Mouse (Mus musculus) hindbrain, embryonic 11.5 days (tissue): ENCODE measurements at regions not wholly inside any gene's neighbourhood (a gene's known extent, or its start where the extent isn't known, plus 50 kb on each side); places are given as distances from the start of the nearest gene placed in this dataset.

ENCODE experiments used
- ATAC-seq: fragments of 200-750 bp; cut with Nextera tagmentation; 2 replicates; pipeline ENCODE4 v1.8.0; 2017; ENCODE audit warnings: mild to moderate bottlenecking, moderate TSS enrichment, moderate library complexity; ENCODE audit not compliant: low FRiP score
- DNase-seq: peaks from one replicate; pipeline ENCODE4 v3.0.0-alpha.2; 2015; ENCODE audit warnings: low spot score
- H3K27ac ChIP-seq: fragments of 300-500 bp; sonication (generic); 2 replicates; pipeline ENCODE4 v1.5.1; 2014; ENCODE audit warnings: mild to moderate bottlenecking, low read depth, low read length
- H3K27me3 ChIP-seq: fragments of 300-500 bp; sonication (generic); 2 replicates; pipeline ENCODE4 v1.6.1; 2014; ENCODE audit warnings: mild to moderate bottlenecking, low read length, moderate library complexity, mixed read lengths; ENCODE audit not compliant: control insufficient read depth, insufficient read depth
- H3K36me3 ChIP-seq: fragments of 300-500 bp; sonication (generic); 2 replicates; pipeline ENCODE4 v1.6.1; 2014; ENCODE audit warnings: mild to moderate bottlenecking, low read length, moderate library complexity, mixed read lengths; ENCODE audit not compliant: control insufficient read depth, insufficient read depth
- H3K4me1 ChIP-seq: fragments of 300-500 bp; sonication (generic); replicated peaks from 2 replicates; pipeline ENCODE4 v1.6.1; 2014; ENCODE audit warnings: low read length, mixed read lengths; ENCODE audit not compliant: control insufficient read depth, insufficient read depth
- H3K4me2 ChIP-seq: fragments of 300-500 bp; sonication (generic); replicated peaks from 2 replicates; pipeline ENCODE4 v1.6.1; 2014; ENCODE audit warnings: mild to moderate bottlenecking, low read depth, low read length
- H3K4me3 ChIP-seq: fragments of 300-500 bp; sonication (generic); 2 replicates; pipeline ENCODE4 v1.5.1; 2014; ENCODE audit warnings: low read depth, low read length
- H3K9ac ChIP-seq: fragments of 300-500 bp; sonication (generic); 2 replicates; pipeline ENCODE4 v1.6.1; 2014; ENCODE audit warnings: low read depth, low read length
- H3K9me3 ChIP-seq: fragments of 300-500 bp; sonication (generic); 2 replicates; pipeline ENCODE4 v1.6.1; 2016; ENCODE audit warnings: low read length; ENCODE audit not compliant: control insufficient read depth
- WGBS: fragments of 180-500 bp; shearing (Covaris S2); extraction: QIAGEN DNeasy Blood & Tissue Kit; methylation state at CpG from one replicate; pipeline ENCODE4 v1.1.7; 2014; 5-methylcytosine and 5-hydroxymethylcytosine counted together

DNA sequence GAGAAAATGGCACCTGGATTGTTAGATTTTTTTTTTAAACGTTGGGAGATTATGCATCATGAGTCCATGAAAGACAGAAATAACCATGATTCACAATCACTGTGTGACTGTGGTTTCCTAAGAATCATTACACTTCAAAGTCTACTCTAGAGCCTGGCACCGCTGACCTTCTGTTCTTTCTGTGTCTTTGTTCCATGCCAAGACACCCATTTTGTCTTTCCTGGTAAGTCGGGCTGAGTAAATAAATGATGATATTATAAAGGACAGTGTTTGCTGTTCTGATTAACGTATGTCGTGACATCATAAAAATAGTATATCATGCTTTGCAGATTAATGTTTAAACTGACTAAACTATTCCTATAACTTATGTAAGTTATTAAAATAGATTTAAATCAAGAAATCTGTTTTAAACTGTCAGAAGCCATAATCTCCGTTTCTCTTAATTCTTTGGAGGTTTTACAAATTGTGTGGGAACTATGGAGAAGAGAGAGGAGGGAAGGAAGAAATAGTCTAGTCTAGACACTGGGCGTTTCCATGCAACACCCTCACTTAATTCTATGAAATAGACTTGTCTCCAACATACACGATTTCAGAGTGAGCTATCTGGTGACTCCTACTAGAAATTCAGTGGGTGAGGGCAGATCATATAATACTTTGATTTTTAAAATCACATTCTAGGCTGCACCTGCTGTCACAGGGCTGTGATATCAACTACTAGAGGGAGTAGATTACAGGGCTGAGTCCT is 388.7 kb downstream of the Klf5 start:
- Histone ChIP-seq H3K4me1 (no peaks in the 10 kb centered on the region), H3K4me2 (no peak overlapping the region), H3K4me3 (no peak overlapping the region), H3K9ac (no peak overlapping the region), H3K9me3 (no peaks in the 10 kb centered on the region), H3K27me3 (no peaks in the 10 kb centered on the region), H3K27ac (no peak overlapping the region), H3K36me3 (no peaks in the 10 kb centered on the region)
- WGBS = 87% methylated on average over 8 of the region's 8 CpGs
- ATAC-seq (no peak), DNase-seq (no peak)

DNA sequence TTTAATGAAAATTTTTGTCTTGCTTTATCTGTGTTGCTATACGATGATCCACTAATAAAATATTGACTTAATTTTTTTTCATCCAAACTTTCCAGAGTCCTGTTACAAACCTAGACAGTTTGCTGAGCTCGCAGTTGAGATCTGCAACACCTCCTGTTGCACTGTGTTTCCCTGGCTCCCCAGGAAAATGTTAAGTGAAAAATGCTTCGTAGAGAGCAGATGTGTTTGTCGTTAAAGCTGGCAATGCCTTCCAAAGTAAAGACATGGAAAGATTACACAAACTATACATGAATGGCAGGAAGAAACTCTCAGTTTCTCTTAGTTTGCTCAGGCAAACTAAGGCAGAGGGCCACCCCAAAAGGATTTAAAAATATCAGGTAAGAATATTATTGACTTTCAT is 389.9 kb downstream of the Klf5 start:
- no peak overlapping the region for H3K9ac ChIP-seq
- no peak for ATAC-seq
- no peak overlapping the region for H3K4me3 ChIP-seq
- no peaks in the 10 kb centered on the region for H3K4me1 ChIP-seq
- WGBS = 92% methylated on average over 4 of the region's 4 CpGs
- H3K4me2 ChIP-seq = no peak overlapping the region
- H3K27ac ChIP-seq = no peak overlapping the region
- no peaks in the 10 kb centered on the region for H3K9me3 ChIP-seq
- H3K36me3 ChIP-seq = no peaks in the 10 kb centered on the region
- DNase-seq = no peak
- H3K27me3 ChIP-seq = no peaks in the 10 kb centered on the region

DNA sequence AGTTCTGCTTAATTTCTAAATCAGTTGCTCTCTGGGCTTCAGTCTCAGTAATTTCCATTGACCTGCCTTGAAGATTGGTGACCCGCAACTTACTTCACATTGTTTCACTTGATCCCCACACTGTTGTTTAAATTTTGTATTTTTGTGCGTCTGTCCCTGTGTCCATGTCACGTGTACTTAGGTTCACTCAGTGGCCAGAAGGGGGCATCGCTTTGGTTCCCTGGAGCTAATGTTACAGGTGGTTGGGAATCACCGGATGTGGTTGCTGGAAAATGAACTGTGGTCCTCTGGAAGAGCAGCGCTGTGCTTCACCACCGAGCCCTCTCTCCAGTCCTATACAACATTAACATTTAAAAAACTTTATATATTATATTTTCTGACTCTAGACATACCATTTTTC is 397.8 kb downstream of the Klf5 start:
- WGBS = 91% methylated on average over 7 of the region's 7 CpGs
- Histone ChIP-seq H3K9ac (no peak overlapping the region), H3K27me3 (no peaks in the 10 kb centered on the region), H3K9me3 (no peaks in the 10 kb centered on the region), H3K27ac (no peak overlapping the region), H3K36me3 (no peaks in the 10 kb centered on the region), H3K4me2 (no peak overlapping the region), H3K4me3 (no peak overlapping the region), H3K4me1 (no peaks in the 10 kb centered on the region)
- DNase-seq = no peak
- ATAC-seq = no peak

DNA sequence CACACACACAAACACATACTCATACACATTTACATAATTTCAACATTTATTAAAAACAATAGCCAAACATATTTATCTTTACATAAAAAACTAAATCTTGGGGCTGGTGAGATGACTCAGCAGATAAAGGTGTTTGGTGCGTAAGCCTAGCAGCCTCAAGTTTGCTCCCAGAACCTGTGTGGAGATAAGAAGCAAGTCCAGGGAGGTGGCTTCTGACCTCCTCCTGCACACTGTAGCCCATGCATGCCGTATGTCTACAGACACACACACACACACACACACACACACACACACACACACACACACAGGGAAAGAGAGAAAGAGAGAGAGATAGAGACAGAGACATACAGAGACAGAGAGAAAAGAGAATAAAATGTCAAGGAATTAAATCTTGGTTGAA is 401.1 kb downstream of the Klf5 start:
- Histone ChIP-seq H3K36me3 (no peaks in the 10 kb centered on the region), H3K4me2 (no peak overlapping the region), H3K4me3 (no peak overlapping the region), H3K27me3 (no peaks in the 10 kb centered on the region), H3K9me3 (no peaks in the 10 kb centered on the region), H3K27ac (no peak overlapping the region), H3K4me1 (no peaks in the 10 kb centered on the region), H3K9ac (no peak overlapping the region)
- WGBS = 75% methylated on average over 2 of the region's 2 CpGs
- no peak for DNase-seq
- ATAC-seq = no peak

DNA sequence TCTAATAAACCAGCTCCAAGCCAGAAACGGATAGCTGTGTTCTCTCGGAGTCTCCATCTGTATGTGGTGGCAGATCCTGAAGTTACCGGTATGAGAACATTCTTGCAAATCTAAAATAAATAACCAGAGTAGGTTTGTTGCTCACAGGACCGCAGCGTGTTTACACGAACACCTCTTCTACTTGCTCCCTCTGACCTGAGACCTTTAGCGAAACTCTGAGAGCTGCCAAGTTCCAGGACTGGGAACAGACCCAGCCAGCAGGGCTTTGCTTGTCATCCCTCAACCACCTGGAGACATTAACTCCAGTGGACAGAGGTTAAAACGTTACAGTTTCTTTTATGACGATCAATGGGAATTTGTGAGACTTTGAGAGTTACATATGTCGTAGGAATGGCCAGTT is 407.5 kb downstream of the Klf5 start:
- WGBS = 85% methylated on average over 10 of the region's 10 CpGs
- DNase-seq = no peak
- Histone ChIP-seq H3K9ac (no peak overlapping the region), H3K36me3 (no peaks in the 10 kb centered on the region), H3K27ac (no peak overlapping the region), H3K4me3 (no peak overlapping the region), H3K27me3 (no peaks in the 10 kb centered on the region), H3K9me3 (no peaks in the 10 kb centered on the region), H3K4me2 (no peak overlapping the region), H3K4me1 (no peaks in the 10 kb centered on the region)
- ATAC-seq = no peak

DNA sequence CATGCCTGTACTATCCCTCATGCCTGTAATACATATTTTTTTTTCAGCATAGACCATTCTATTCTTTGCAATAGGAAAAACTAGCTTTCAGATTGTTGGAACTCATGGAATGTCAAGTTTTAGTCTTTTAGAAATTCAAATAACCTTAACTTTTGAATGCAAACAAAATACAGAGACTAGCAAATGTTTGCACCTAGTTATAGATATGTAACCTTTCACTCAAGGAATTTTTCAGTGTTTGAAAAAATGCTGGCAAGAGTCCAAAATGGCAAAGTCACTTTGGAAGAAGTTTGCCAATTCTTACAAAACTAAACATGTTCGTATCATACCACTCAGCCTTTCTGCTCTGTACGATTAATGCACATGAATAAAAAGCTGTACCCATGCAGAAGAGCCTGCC is 409.6 kb downstream of the Klf5 start:
- DNase-seq (no peak), ATAC-seq (no peak)
- Histone ChIP-seq H3K9ac (no peak overlapping the region), H3K36me3 (no peaks in the 10 kb centered on the region), H3K4me3 (no peak overlapping the region), H3K4me1 (no peaks in the 10 kb centered on the region), H3K27ac (no peak overlapping the region), H3K9me3 (no peaks in the 10 kb centered on the region), H3K27me3 (no peaks in the 10 kb centered on the region), H3K4me2 (no peak overlapping the region)
- 86% methylated on average over 2 of the region's 2 CpGs for WGBS

DNA sequence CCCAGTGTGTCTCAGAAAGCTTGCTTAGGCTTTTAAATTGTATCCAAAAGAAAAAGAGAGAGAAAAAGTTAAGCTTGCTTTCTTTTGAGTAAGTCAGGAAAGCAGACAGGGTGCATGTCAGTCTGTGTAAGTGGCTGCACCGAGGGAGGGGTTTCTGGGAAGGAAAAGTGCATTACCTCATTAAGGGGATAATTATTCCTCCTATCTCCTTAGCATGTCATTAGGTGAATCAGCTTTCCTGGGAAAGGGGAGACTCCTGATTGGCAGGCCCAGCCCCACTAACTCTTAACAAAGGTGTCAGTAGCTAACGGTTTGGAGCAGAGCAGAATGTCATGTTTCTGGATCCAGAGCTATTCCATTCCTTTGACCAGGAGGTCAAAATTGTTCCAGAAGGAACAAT is 411.3 kb downstream of the Klf5 start:
- Histone ChIP-seq H3K4me2 (no peak overlapping the region), H3K27ac (no peak overlapping the region), H3K9me3 (no peaks in the 10 kb centered on the region), H3K36me3 (no peaks in the 10 kb centered on the region), H3K9ac (no peak overlapping the region), H3K4me3 (no peak overlapping the region), H3K27me3 (no peaks in the 10 kb centered on the region), H3K4me1 (no peaks in the 10 kb centered on the region)
- no peak for ATAC-seq
- DNase-seq = no peak
- 46% methylated on average over 2 of the region's 2 CpGs for WGBS

DNA sequence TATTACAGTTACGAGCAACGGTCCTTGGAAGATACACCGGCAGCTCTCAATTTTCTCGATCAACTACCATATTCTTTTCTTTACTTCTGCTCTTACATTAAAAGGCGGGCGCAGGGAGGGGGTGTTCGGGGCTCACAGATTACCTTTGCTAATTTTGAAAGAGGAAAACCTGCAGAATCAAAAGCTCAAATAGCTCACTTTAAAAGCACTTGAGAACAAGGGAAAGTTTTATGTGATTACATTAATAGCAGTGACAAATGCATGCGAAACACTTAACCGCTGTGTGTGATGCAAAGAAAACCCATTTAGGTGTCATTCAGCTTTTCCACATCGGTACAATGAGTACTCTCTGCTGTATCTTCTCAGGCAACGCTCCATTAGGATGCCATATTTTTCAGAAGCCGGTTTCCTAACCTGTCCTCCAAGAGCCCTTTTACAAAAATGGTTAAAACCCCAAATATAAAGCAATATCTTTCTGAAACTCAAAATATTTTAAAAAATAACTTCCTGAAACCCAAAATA is 412.2 kb downstream of the Klf5 start:
- ATAC-seq (no peak), DNase-seq (no peak)
- WGBS = 92% methylated on average over 12 of the region's 12 CpGs

DNA sequence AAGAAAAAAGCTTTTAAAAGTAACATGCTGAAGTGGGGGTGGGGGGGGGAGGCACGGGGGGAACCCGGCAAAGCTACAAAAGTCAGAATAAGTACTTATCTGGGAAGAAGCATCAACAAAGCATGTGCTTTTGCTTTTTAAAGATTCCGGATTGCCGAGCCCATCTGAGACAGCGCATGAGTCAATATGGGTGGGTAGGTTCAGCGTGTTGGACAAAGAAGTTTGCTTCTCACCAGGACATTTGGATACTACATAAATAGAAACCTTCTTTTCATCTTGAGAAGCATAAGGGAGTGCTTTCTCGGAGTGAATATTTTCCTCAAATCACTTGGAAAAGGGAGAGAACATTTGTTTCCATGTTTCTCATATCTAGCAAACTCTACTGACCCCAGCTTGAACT is 414.1 kb downstream of the Klf5 start:
- Histone ChIP-seq H3K27me3 (no peaks in the 10 kb centered on the region), H3K4me2 (no peak overlapping the region), H3K36me3 (no peaks in the 10 kb centered on the region), H3K9me3 (no peaks in the 10 kb centered on the region), H3K4me1 (no peaks in the 10 kb centered on the region), H3K9ac (no peak overlapping the region), H3K27ac (no peak overlapping the region), H3K4me3 (no peak overlapping the region)
- WGBS = 93% methylated on average over 7 of the region's 7 CpGs
- no peak for DNase-seq
- no peak for ATAC-seq

More for the DNA sequence above, 412.2 kb downstream of the Klf5 start:
- no peak overlapping the region for H3K27ac ChIP-seq
- no peaks in the 10 kb centered on the region for H3K4me1 ChIP-seq
- H3K27me3 ChIP-seq = no peaks in the 10 kb centered on the region
- no peak overlapping the region for H3K4me3 ChIP-seq
- no peaks in the 10 kb centered on the region for H3K36me3 ChIP-seq
- H3K9me3 ChIP-seq = no peaks in the 10 kb centered on the region
- H3K9ac ChIP-seq = no peak overlapping the region
- no peak overlapping the region for H3K4me2 ChIP-seq
